Mouse (Mus musculus) forebrain, postnatal 0 days (tissue): ENCODE measurements around the gene Hira. TPM values are rescaled to one million over a fixed set of nuclear protein-coding genes. Genes with fewer than 3 reads are reported as not detected.
"Not testable (repeated sequence)": the region's sequence is repeated elsewhere in the genome, so short reads cannot be mapped to it uniquely, and the experiment has no call there.

ENCODE experiments used
- ATAC-seq: fragments of 200-750 bp; cut with Nextera tagmentation; 2 replicates; pipeline ENCODE4 v1.8.0; 2017; ENCODE audit warnings: mild to moderate bottlenecking, moderate library complexity
- DNase-seq: peaks from one replicate; pipeline ENCODE4 v3.0.0-alpha.2; 2015
- H3K27ac ChIP-seq: fragments of 300-500 bp; sonication (generic); 2 replicates; pipeline ENCODE4 v1.5.1; 2014; ENCODE audit warnings: low read depth, mild to moderate bottlenecking, antibody characterized with exemption, low read length, moderate library complexity, mixed read lengths
- H3K27me3 ChIP-seq: fragments of 300-500 bp; sonication (generic); 2 replicates; pipeline ENCODE4 v1.6.1; 2014; ENCODE audit warnings: mild to moderate bottlenecking, low read length, mixed read lengths; ENCODE audit not compliant: insufficient read depth
- H3K36me3 ChIP-seq: fragments of 300-500 bp; sonication (generic); 2 replicates; pipeline ENCODE4 v1.6.1; 2014; ENCODE audit warnings: mild to moderate bottlenecking, moderate library complexity; ENCODE audit not compliant: insufficient read depth
- H3K4me1 ChIP-seq: fragments of 300-500 bp; sonication (generic); 2 replicates; pipeline ENCODE4 v1.6.1; 2014; ENCODE audit warnings: antibody characterized with exemption; ENCODE audit not compliant: insufficient read depth
- H3K4me2 ChIP-seq: fragments of 300-500 bp; sonication (generic); 2 replicates; pipeline ENCODE4 v1.6.1; 2014; ENCODE audit warnings: low read depth, mild to moderate bottlenecking, moderate library complexity
- H3K4me3 ChIP-seq: fragments of 300-500 bp; sonication (generic); 2 replicates; pipeline ENCODE4 v1.5.1; 2014; ENCODE audit warnings: low read depth, low read length, mixed read lengths
- H3K9ac ChIP-seq: fragments of 300-500 bp; sonication (generic); 2 replicates; pipeline ENCODE4 v1.6.1; 2014; ENCODE audit warnings: mild to moderate bottlenecking
- H3K9me3 ChIP-seq: fragments of 300-500 bp; sonication (generic); 2 replicates; pipeline ENCODE4 v1.6.1; 2016; ENCODE audit warnings: low read length
- CTCF ChIP-seq: sonication (generic); IDR thresholded peaks from 2 replicates; pipeline ENCODE4 v1.5.1; 2016; ENCODE audit warnings: antibody characterized with exemption, control low read depth, low read depth
- WGBS: fragments of 180-500 bp; shearing (Covaris S2); extraction: QIAGEN DNeasy Blood & Tissue Kit; methylation state at CpG from one replicate; pipeline ENCODE4 v1.1.7; 2014; 5-methylcytosine and 5-hydroxymethylcytosine counted together
- polyA plus RNA-seq: library from polyadenylated mRNA; unstranded; fragments of >200 nt; fragmentation: Nextera tagmentation; extraction: Ambion mirVana; gene quantifications from 2 replicates; pipeline ENCODE4 v1.2.1, GENCODE M21; 2015
- total RNA-seq: library from RNA; depleted of rRNA; stranded (reverse); fragments of >200 nt; gene quantifications from 2 replicates; pipeline ENCODE4 v1.2.3, GENCODE M21; 2014

Gene Hira
- total and polyA plus RNA-seq, 2 experiments from 2014 or later: 24.0 to 64.1 TPM

GRCm38 (mm10) chr16:19002610-19003389 lies 126.0 kb downstream of the Hira start:
- DNase-seq, H3K4me1 ChIP-seq, H3K9me3 ChIP-seq, H3K27me3 ChIP-seq, H3K9ac ChIP-seq, H3K27ac ChIP-seq, H3K36me3 ChIP-seq, ATAC-seq, H3K4me2 ChIP-seq, H3K4me3 ChIP-seq: not testable (repeated sequence)
- TF ChIP-seq CTCF: peak; percentile 27; the same call in 1 of the 2 replicates
- WGBS: 53% methylated on average over 2 of the region's 2 CpGs

GRCm38 (mm10) chr16:19003757-19004156 lies 126.9 kb downstream of the Hira start:
- TF ChIP-seq CTCF: no peak
- DNase-seq (no peak), ATAC-seq (no peak)
- 91% methylated on average over 1 of the region's 1 CpGs for WGBS
- Histone ChIP-seq H3K4me1 (no peaks in the 10 kb centered on the region), H3K9ac (no peak overlapping the region), H3K27me3 (no peaks in the 10 kb centered on the region), H3K27ac (no peak overlapping the region), H3K4me3 (no peak overlapping the region), H3K4me2 (no peak overlapping the region), H3K36me3 (no peaks in the 10 kb centered on the region), H3K9me3 (no peaks in the 10 kb centered on the region)

GRCm38 (mm10) chr16:19005298-19005697 lies 128.5 kb downstream of the Hira start:
- ATAC-seq (no peak), DNase-seq (no peak)
- no peaks in the 10 kb centered on the region for H3K27me3 ChIP-seq
- no peak for TF ChIP-seq CTCF
- no peaks in the 10 kb centered on the region for H3K36me3 ChIP-seq
- 75% methylated on average over 3 of the region's 3 CpGs for WGBS
- no peak overlapping the region for H3K4me2 ChIP-seq
- H3K9me3 ChIP-seq: no peaks in the 10 kb centered on the region
- no peaks in the 10 kb centered on the region for H3K4me1 ChIP-seq
- no peak overlapping the region for H3K27ac ChIP-seq
- H3K4me3 ChIP-seq: no peak overlapping the region
- no peak overlapping the region for H3K9ac ChIP-seq

GRCm38 (mm10) chr16:19006715-19007114 lies 129.9 kb downstream of the Hira start:
- Histone ChIP-seq H3K9ac (no peak overlapping the region), H3K4me2 (no peak overlapping the region), H3K9me3 (no peaks in the 10 kb centered on the region), H3K27ac (no peak overlapping the region), H3K4me3 (no peak overlapping the region), H3K36me3 (no peaks in the 10 kb centered on the region), H3K4me1 (no peaks in the 10 kb centered on the region), H3K27me3 (no peaks in the 10 kb centered on the region)
- 90% methylated on average over 1 of the region's 1 CpGs for WGBS
- DNase-seq (no peak), ATAC-seq (no peak)
- TF ChIP-seq CTCF: no peak

- H3K4me2 ChIP-seq, H3K36me3 ChIP-seq, H3K27ac ChIP-seq, DNase-seq, ATAC-seq, H3K9me3 ChIP-seq, H3K27me3 ChIP-seq, H3K9ac ChIP-seq, H3K4me1 ChIP-seq, H3K4me3 ChIP-seq: not testable (repeated sequence)
- WGBS: 44% methylated on average over 1 of the region's 1 CpGs
Measured at GRCm38 (mm10) chr16:19007186-19007591, 130.4 kb downstream of the Hira start.

- Histone ChIP-seq H3K9me3 (no peaks in the 10 kb centered on the region), H3K27me3 (no peaks in the 10 kb centered on the region), H3K27ac (no peak overlapping the region), H3K4me1 (no peaks in the 10 kb centered on the region), H3K4me3 (no peak overlapping the region), H3K4me2 (no peak overlapping the region), H3K36me3 (no peaks in the 10 kb centered on the region), H3K9ac (no peak overlapping the region)
- WGBS: 76% methylated on average over 2 of the region's 2 CpGs
- DNase-seq: no peak
- ATAC-seq: no peak
- TF ChIP-seq CTCF: no peak
Measured at GRCm38 (mm10) chr16:19010710-19011109, 133.9 kb downstream of the Hira start.

GRCm38 (mm10) chr16:19013550-19013949 lies 136.7 kb downstream of the Hira start:
- Histone ChIP-seq H3K9ac (no peak overlapping the region), H3K27ac (no peak overlapping the region), H3K36me3 (no peaks in the 10 kb centered on the region), H3K4me2 (no peak overlapping the region), H3K4me1 (no peaks in the 10 kb centered on the region), H3K4me3 (no peak overlapping the region), H3K9me3 (no peaks in the 10 kb centered on the region), H3K27me3 (no peaks in the 10 kb centered on the region)
- ATAC-seq: no peak
- 85% methylated on average over 1 of the region's 1 CpGs for WGBS
- TF ChIP-seq CTCF: no peak
- no peak for DNase-seq
